Mouse (Mus musculus) kidney, embryonic 14.5 days (tissue): ENCODE data around the gene 9130230L23Rik. TPM values are rescaled to one million over a fixed set of nuclear protein-coding genes. Genes with fewer than 3 reads are reported as not detected.
A peak's percentile ranks its signal among the peaks of the same experiment; 100 is the strongest.

Experiments
- ATAC-seq: fragments of 200-750 bp; cut with Nextera tagmentation; 2 replicates; pipeline ENCODE4 v1.8.0; 2017; ENCODE audit warnings: moderate number of reproducible peaks, mild to moderate bottlenecking, moderate TSS enrichment, moderate library complexity; ENCODE audit not compliant: low FRiP score, low TSS enrichment
- H3K27ac ChIP-seq: fragments of 300-500 bp; sonication (generic); 2 replicates; pipeline ENCODE4 v1.5.1; 2014; ENCODE audit warnings: low read depth, mild to moderate bottlenecking, low read length, moderate library complexity, mixed read lengths
- H3K27me3 ChIP-seq: fragments of 300-500 bp; sonication (generic); 2 replicates; pipeline ENCODE4 v1.6.1; 2014; ENCODE audit warnings: mild to moderate bottlenecking, low read length; ENCODE audit not compliant: control insufficient read depth, insufficient read depth
- H3K36me3 ChIP-seq: fragments of 300-500 bp; sonication (generic); 2 replicates; pipeline ENCODE4 v1.6.1; 2014; ENCODE audit warnings: low read length, mixed read lengths; ENCODE audit not compliant: control insufficient read depth, insufficient read depth
- H3K4me1 ChIP-seq: fragments of 300-500 bp; sonication (generic); 2 replicates; pipeline ENCODE4 v1.6.1; 2014; ENCODE audit warnings: low read length, mixed read lengths; ENCODE audit not compliant: control insufficient read depth, insufficient read depth
- H3K4me2 ChIP-seq: fragments of 300-500 bp; sonication (generic); replicated peaks from 2 replicates; pipeline ENCODE4 v1.6.1; 2014; ENCODE audit warnings: low read depth, mild to moderate bottlenecking, low read length
- H3K4me3 ChIP-seq: fragments of 300-500 bp; sonication (generic); 2 replicates; pipeline ENCODE4 v1.5.1; 2014; ENCODE audit warnings: mild to moderate bottlenecking, low read length
- H3K9ac ChIP-seq: fragments of 300-500 bp; sonication (generic); 2 replicates; pipeline ENCODE4 v1.6.1; 2014; ENCODE audit warnings: low read depth, mild to moderate bottlenecking, low read length, moderate library complexity
- H3K9me3 ChIP-seq: fragments of 300-500 bp; sonication (generic); 2 replicates; pipeline ENCODE4 v1.6.1; 2016; ENCODE audit warnings: low read length; ENCODE audit not compliant: control insufficient read depth
- WGBS: fragments of 180-500 bp; shearing (Covaris S2); extraction: QIAGEN DNeasy Blood & Tissue Kit; methylation state at CpG from one replicate; pipeline ENCODE4 v1.1.7; 2014; 5-methylcytosine and 5-hydroxymethylcytosine counted together
- polyA plus RNA-seq: library from polyadenylated mRNA; unstranded; fragments of >200 nt; fragmentation: Nextera tagmentation; extraction: Ambion mirVana; gene quantifications from 2 replicates; pipeline ENCODE4 v1.2.1, GENCODE M21; 2014

The 9130230L23Rik gene
- polyA plus RNA-seq, 1 experiment from 2014 or later = 0.38 TPM

- 35% methylated on average over 7 of the region's 7 CpGs for WGBS
- Histone ChIP-seq H3K27me3 (no peaks in the 10 kb centered on the region), H3K4me2 (no peak overlapping the region), H3K9ac (no peak overlapping the region), H3K36me3 (no peaks in the 10 kb centered on the region), H3K27ac (no peak overlapping the region), H3K4me1 (no peaks in the 10 kb centered on the region), H3K4me3 (no peak overlapping the region), H3K9me3 (no peaks in the 10 kb centered on the region)
- ATAC-seq = peak; percentile 40; the same call in 1 of the 2 replicates
These were observed 38.3 kb downstream of the 9130230L23Rik start for GRCm38 (mm10) chr5:65965771-65966279.

DNA sequence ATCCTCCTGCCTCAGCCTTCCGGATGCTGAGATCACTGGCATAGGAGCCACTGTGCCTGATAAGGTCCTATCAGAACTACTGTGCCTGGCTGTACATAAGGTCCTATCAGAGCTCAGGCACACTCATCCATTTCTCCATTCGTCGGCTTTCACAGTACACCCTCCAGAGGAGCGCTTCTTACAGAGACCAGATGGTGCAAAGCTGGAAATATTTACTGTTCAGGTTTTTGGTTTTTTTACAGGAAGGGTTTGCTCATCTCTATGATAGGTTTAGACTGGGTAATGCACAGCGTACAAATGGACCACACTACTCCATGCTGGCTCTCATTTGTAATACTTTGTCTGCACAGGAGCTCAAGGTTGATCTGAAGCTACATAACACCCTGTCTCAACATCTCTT is 40.8 kb downstream of the 9130230L23Rik start:
- no peak overlapping the region for H3K4me3 ChIP-seq
- no peak overlapping the region for H3K4me2 ChIP-seq
- WGBS = 95% methylated on average over 5 of the region's 5 CpGs
- H3K9me3 ChIP-seq = no peaks in the 10 kb centered on the region
- no peak overlapping the region for H3K27ac ChIP-seq
- H3K27me3 ChIP-seq = no peaks in the 10 kb centered on the region
- ATAC-seq = no peak
- H3K36me3 ChIP-seq = no peaks in the 10 kb centered on the region
- H3K4me1 ChIP-seq = no peaks in the 10 kb centered on the region
- no peak overlapping the region for H3K9ac ChIP-seq

- Histone ChIP-seq H3K36me3 (no peaks in the 10 kb centered on the region), H3K9me3 (no peaks in the 10 kb centered on the region), H3K27ac (no peak overlapping the region), H3K4me2 (no peak overlapping the region), H3K4me3 (no peak overlapping the region), H3K4me1 (no peaks in the 10 kb centered on the region), H3K9ac (no peak overlapping the region), H3K27me3 (no peaks in the 10 kb centered on the region)
- WGBS = 84% methylated on average over 11 of the region's 11 CpGs
- no peak for ATAC-seq
These were observed 43.5 kb downstream of the 9130230L23Rik start for GRCm38 (mm10) chr5:65960597-65960950.

- Histone ChIP-seq H3K27ac (no peak overlapping the region), H3K4me3 (no peak overlapping the region), H3K36me3 (no peaks in the 10 kb centered on the region), H3K9me3 (no peaks in the 10 kb centered on the region), H3K4me1 (no peaks in the 10 kb centered on the region), H3K9ac (no peak overlapping the region), H3K4me2 (no peak overlapping the region), H3K27me3 (no peaks in the 10 kb centered on the region)
- no peak for ATAC-seq
- WGBS = 79% methylated on average over 5 of the region's 5 CpGs
These were observed 44.0 kb downstream of the 9130230L23Rik start for GRCm38 (mm10) chr5:65959893-65960596.

DNA sequence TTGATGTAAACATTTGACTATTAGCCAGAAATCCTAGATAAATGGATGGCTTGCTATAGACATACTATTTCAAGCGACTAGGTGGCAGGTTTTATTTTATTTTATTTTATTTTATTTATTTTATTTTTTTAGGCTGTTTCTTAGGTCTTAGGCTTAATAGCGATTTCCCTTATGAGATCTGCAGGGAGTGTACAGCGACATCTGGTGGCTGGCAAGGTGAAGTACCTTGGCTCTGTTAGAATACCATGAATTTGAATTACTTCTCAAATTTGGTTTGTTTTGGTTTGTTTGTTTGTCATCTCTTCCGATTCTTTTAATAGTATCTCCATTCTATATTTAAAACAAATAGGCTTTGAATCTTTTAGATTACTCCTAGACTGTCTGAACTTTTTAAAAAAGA is 45.5 kb downstream of the 9130230L23Rik start:
- Histone ChIP-seq H3K4me3 (no peak overlapping the region), H3K4me2 (no peak overlapping the region), H3K9ac (no peak overlapping the region), H3K36me3 (no peaks in the 10 kb centered on the region), H3K9me3 (no peaks in the 10 kb centered on the region), H3K4me1 (no peaks in the 10 kb centered on the region), H3K27ac (no peak overlapping the region), H3K27me3 (no peaks in the 10 kb centered on the region)
- WGBS = 4% methylated on average over 4 of the region's 4 CpGs
- ATAC-seq = no peak

DNA sequence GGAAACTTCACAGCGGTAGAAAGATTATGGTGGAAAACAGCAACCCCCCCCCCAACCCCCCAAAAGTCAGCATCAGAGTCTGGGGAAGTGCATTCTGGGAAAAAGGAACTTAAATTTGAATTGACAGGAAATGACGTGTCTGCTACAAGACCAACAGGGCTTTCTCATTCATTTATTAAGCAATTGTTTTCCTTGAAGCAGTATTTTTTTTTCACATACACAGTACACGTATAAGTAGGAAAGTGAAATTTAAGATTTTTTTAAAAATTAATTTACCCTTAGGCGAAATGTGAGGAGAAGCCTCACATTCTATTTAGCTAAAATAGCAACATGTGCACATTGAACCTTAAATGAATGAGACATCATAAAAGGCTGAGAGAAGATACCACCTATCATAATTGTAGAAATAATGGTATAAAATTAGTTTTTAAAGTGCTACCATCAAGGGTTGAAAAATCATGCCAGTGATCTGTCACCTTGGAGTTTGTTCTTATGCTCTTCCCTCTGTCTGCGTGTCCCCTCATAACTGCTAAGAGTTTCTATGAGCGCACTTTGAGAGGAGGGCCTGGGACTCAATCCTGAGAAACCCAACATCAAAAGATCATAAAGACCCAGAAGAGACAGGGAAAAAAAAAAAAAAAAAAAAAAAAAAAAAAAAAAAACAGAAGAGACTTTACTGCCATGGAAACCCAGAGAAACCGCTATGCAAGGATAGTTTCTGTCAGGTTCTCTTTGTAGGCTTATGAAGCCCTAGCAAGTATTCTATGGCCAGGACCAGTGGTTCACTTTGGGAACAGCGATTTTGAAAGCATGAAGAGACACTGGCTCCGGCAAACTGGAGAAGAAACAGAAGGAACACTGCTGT is 47.7 kb downstream of the 9130230L23Rik start:
- 76% methylated on average over 9 of the region's 9 CpGs for WGBS
- Histone ChIP-seq H3K4me1 (no peaks in the 10 kb centered on the region), H3K4me2 (peak overlapping the region; percentile 37), H3K36me3 (no peaks in the 10 kb centered on the region), H3K27me3 (no peaks in the 10 kb centered on the region), H3K27ac (no peak overlapping the region), H3K9ac (no peak overlapping the region), H3K9me3 (no peaks in the 10 kb centered on the region), H3K4me3 (peak overlapping the region; percentile 33)
- no peak for ATAC-seq

DNA sequence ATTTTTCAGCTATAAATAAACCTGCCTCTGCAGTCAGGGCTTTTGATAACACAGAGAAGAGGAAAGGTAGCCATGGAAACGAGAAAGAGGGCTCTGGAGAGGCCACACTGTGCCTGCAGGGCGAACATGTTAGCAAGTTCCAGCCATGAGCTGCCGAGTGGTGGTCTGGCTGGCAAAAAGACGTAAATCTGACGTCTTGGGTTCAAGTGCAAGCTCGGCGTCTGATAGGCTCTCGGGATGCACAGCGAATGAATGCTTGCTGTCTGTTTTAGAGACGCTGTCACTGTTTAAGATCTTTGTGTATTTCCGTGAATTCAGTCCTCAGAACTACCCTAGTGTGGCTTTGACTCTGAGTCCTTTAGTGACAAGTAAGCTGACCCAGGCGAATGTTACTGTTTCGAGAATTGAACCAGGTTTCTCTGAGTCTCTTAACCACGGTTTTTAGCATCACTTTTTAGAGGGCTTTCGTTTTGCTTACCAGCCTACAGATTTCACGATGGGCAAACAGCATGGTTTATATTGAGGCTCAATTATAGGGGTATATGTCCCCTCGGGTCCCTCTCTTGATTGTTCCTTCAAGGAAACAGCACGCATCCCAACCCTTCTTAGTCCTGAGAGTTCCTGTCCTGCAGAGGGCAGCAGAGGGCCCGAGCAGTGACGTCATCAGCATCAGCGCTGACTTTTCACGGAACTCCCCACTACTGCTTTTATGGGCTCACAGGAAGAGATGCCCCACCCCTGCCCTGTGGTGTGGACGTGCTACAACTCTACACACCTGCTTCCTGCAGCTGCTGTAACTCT is 48.5 kb downstream of the 9130230L23Rik start:
- no peaks in the 10 kb centered on the region for H3K36me3 ChIP-seq
- H3K4me2 ChIP-seq = peak overlapping the region; percentile 37
- no peak overlapping the region for H3K27ac ChIP-seq
- whole genome bisulfite sequencing = 43% methylated on average over 23 of the region's 23 CpGs
- no peaks in the 10 kb centered on the region for H3K4me1 ChIP-seq
- H3K9ac ChIP-seq = no peak overlapping the region
- H3K9me3 ChIP-seq = no peaks in the 10 kb centered on the region
- H3K4me3 ChIP-seq = peak overlapping the region; percentile 33
- ATAC-seq = peak; percentile 55; the same call in 1 of the 2 replicates
- H3K27me3 ChIP-seq = no peaks in the 10 kb centered on the region

DNA sequence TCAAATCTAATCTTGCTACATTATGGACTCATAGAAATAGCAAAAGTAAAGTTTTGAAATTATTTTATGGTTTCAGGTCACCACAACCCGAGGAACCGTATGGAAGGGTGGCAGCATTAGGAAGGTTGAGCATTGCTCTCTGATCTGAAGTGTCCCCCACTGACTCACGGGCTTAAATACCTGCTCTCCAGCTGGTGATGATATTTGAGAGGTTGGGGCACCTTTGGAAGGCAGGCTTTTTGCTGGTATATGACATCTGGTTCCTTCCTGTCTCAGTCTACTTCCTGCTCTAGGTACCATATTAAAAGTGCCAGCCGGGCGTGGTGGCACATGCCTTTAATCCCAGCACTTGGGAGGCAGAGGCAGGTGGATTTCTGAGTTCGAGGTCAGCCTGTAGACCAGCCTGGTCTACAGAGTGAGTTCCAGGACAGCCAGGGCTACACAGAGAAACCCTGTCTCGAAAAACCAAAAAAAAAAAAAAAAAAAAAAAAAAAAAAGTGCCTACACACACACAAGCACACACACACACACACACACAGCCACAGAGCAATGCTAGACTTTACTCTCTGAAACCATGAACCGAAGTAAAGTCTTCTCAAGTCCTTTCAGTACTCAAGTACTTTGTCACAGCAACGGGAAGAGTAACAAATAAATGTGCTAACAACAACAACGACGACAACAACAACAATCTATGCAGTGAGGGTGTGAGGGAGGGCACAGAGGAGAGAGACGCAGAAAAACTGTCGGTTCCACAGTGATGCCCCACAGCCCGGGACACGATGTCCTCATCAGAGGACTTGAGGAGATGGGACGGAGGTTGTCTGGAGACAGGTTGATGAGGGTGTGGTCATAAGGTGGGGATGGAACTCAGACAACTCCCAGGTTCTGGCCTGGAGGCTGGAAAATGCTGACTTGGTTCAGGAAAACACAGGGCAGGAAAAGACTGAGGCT is 49.7 kb downstream of the 9130230L23Rik start:
- no peak overlapping the region for H3K4me3 ChIP-seq
- no peak overlapping the region for H3K9ac ChIP-seq
- H3K27ac ChIP-seq = no peak overlapping the region
- 89% methylated on average over 16 of the region's 16 CpGs for WGBS
- no peaks in the 10 kb centered on the region for H3K9me3 ChIP-seq
- no peaks in the 10 kb centered on the region for H3K27me3 ChIP-seq
- no peaks in the 10 kb centered on the region; the same call in 1 of the 2 replicates for H3K4me1 ChIP-seq
- H3K36me3 ChIP-seq = no peaks in the 10 kb centered on the region
- no peak for ATAC-seq
- no peak overlapping the region for H3K4me2 ChIP-seq
